Mouse (Mus musculus) embryonic stem cell, embryonic (primary cell): Measurements from ENCODE around the gene Cox4i1.

Experiments used
- CTCF ChIA-PET, 4 experiments: fragments of 300-600 bp in 2 of 4; fragments of 350-600 bp in 2 of 4; sonication (Branson Sonifier 250); formaldehyde crosslinking; loops; one replicate each; lab custom pipeline; 2022; ENCODE audit warnings: inconsistent platforms in 2 of 4; lab: Charles Lee
- POLR2A ChIA-PET, 4 experiments: fragments of 300-600 bp in 2 of 4; fragments of 350-600 bp in 2 of 4; sonication (Branson Sonifier 250); formaldehyde crosslinking; loops; one replicate each; lab custom pipeline; 2022; ENCODE audit warnings: antibody characterized with exemption in 4 of 4, inconsistent platforms in 1 of 4; lab: Charles Lee

Cox4i1 gene

GRCm38 (mm10) chr8:120679629-120680387, 11.8 kb downstream of the Cox4i1 start:
- POLR2A ChIA-PET, result interaction anchor here in 1 of 4 experiments (0.6 to 1.9 kb wide), 3 partner anchors 13 to 116 kb away, joined by 3 to 9 read pairs (median 4); partner anchors contain the start of genes Cox4i1, Emc8 and Gm27021
- CTCF ChIA-PET, result interaction anchor here in 3 of 4 experiments (0.5 to 4.1 kb wide), 26 partner anchors 15 to 535 kb away, joined by 3 to 27 read pairs (median 4); no protein-coding TSS in a partner anchor

- POLR2A ChIA-PET, result interaction anchor here in 1 of 4 experiments (1.9 kb wide), 1 partner anchor 13 kb away, joined by 9 read pairs; the partner anchor contains the start of genes Cox4i1, Emc8 and Gm27021
- CTCF ChIA-PET, result interaction anchor here in 3 of 4 experiments (0.5 to 4.1 kb wide), 16 partner anchors 16 to 534 kb away, joined by 3 to 27 read pairs (median 4); no protein-coding TSS in a partner anchor
These were observed 12.4 kb downstream of the Cox4i1 start for GRCm38 (mm10) chr8:120680405-120680804.

- ChIA-PET CTCF (interaction anchor here in 1 of 4 experiments (1.1 to 1.5 kb wide), 2 partner anchors 114 to 115 kb away, joined by 3 to 5 read pairs; no protein-coding TSS in a partner anchor), POLR2A (interaction anchor here in 1 of 4 experiments (1.8 kb wide), 1 partner anchor 9 kb away, joined by 6 read pairs; no protein-coding TSS in a partner anchor)
These were observed 13.1 kb downstream of the Cox4i1 start for GRCm38 (mm10) chr8:120681113-120681512.

- ChIA-PET POLR2A (interaction anchor here in 3 of 4 experiments (0.6 to 1.6 kb wide), 4 partner anchors 9 to 420 kb away, joined by 3 to 6 read pairs (median 4); no protein-coding TSS in a partner anchor), CTCF (interaction anchor here (0.5 to 2.7 kb wide), 28 partner anchors 10 to 786 kb away, joined by 3 to 15 read pairs (median 4); partner anchors contain the start of genes Cox4i1 (in 1 of the 4), Emc8 (in 1 of the 4), Gm27021 (in 1 of the 4) and Irf8 (in 1 of the 4))
These were observed 15.6 kb downstream of the Cox4i1 start for GRCm38 (mm10) chr8:120683602-120684001.

GRCm38 (mm10) chr8:120684082-120684481, 16.1 kb downstream of the Cox4i1 start:
- POLR2A ChIA-PET, result interaction anchor here in 2 of 4 experiments (1.0 to 1.6 kb wide), 2 partner anchors 17 to 420 kb away, joined by 4 to 6 read pairs; no protein-coding TSS in a partner anchor
- CTCF ChIA-PET, result interaction anchor here (0.5 to 2.7 kb wide), 27 partner anchors 13 to 786 kb away, joined by 3 to 15 read pairs (median 4); partner anchors contain the start of genes Cox4i1 (in 1 of the 4), Emc8 (in 1 of the 4), Gm27021 (in 1 of the 4) and Irf8 (in 1 of the 4)

GRCm38 (mm10) chr8:120685097-120685496, 17.1 kb downstream of the Cox4i1 start:
- ChIA-PET CTCF (interaction anchor here in 3 of 4 experiments (0.8 to 2.7 kb wide), 7 partner anchors 12 to 408 kb away, joined by 3 to 14 read pairs (median 6); no protein-coding TSS in a partner anchor), POLR2A (interaction anchor here in 1 of 4 experiments (1.3 to 2.1 kb wide), 2 partner anchors 9 to 12 kb away, joined by 6 read pairs; no protein-coding TSS in a partner anchor)

GRCm38 (mm10) chr8:120685591-120685990, 17.6 kb downstream of the Cox4i1 start:
- ChIA-PET POLR2A (interaction anchor here in 1 of 4 experiments (1.3 to 2.1 kb wide), 2 partner anchors 9 to 13 kb away, joined by 6 read pairs; no protein-coding TSS in a partner anchor), CTCF (interaction anchor here in 3 of 4 experiments (0.7 to 2.7 kb wide), 6 partner anchors 12 to 423 kb away, joined by 3 to 14 read pairs (median 6); partner anchors contain the start of genes Cox4i1 (in 1 of the 3) and Gm27021 (in 1 of the 3))

GRCm38 (mm10) chr8:120686051-120686450, 18.0 kb downstream of the Cox4i1 start:
- CTCF ChIA-PET, result interaction anchor here (0.6 to 2.1 kb wide), 8 partner anchors 18 to 423 kb away, joined by 3 to 8 read pairs (median 3); partner anchors contain the start of genes Cox4i1 (in 1 of the 4) and Gm27021 (in 1 of the 4)
- POLR2A ChIA-PET, result interaction anchor here in 1 of 4 experiments (2.1 kb wide), 1 partner anchor 13 kb away, joined by 6 read pairs; no protein-coding TSS in a partner anchor

- POLR2A ChIA-PET, result interaction anchor here in 2 of 4 experiments (0.6 to 2.1 kb wide), 2 partner anchors 14 to 123 kb away, joined by 3 to 6 read pairs; no protein-coding TSS in a partner anchor
- CTCF ChIA-PET, result interaction anchor here in 3 of 4 experiments (0.6 to 1.0 kb wide), 7 partner anchors 19 to 406 kb away, joined by 3 read pairs; partner anchors contain the start of genes Cox4i1 (in 1 of the 3) and Gm27021 (in 1 of the 3)
These were observed 18.6 kb downstream of the Cox4i1 start for GRCm38 (mm10) chr8:120686576-120686975.

- CTCF ChIA-PET, result no interaction called here
- POLR2A ChIA-PET, result interaction anchor here in 1 of 4 experiments (0.9 kb wide), 1 partner anchor 11 kb away, joined by 3 read pairs; no protein-coding TSS in a partner anchor
These were observed 19.8 kb downstream of the Cox4i1 start for GRCm38 (mm10) chr8:120687786-120688185.

GRCm38 (mm10) chr8:120688511-120688910, 20.5 kb downstream of the Cox4i1 start:
- POLR2A ChIA-PET, result interaction anchor here in 1 of 4 experiments (0.5 to 0.9 kb wide), 2 partner anchors 12 to 280 kb away, joined by 3 read pairs; no protein-coding TSS in a partner anchor
- CTCF ChIA-PET, result no interaction called here

- CTCF ChIA-PET, result no interaction called here
- POLR2A ChIA-PET, result interaction anchor here in 2 of 4 experiments (0.7 to 1.0 kb wide), 3 partner anchors 10 to 816 kb away, joined by 3 read pairs; no protein-coding TSS in a partner anchor
These were observed 24.9 kb downstream of the Cox4i1 start for GRCm38 (mm10) chr8:120692934-120693333.

GRCm38 (mm10) chr8:120693861-120694493, 26.0 kb downstream of the Cox4i1 start:
- ChIA-PET POLR2A (interaction anchor here in 1 of 4 experiments (1.0 kb wide), 1 partner anchor 52 kb away, joined by 3 read pairs; no protein-coding TSS in a partner anchor), CTCF (no interaction called here)

- POLR2A ChIA-PET, result interaction anchor here in 3 of 4 experiments (0.6 to 1.2 kb wide), 4 partner anchors 25 to 807 kb away, joined by 3 to 5 read pairs (median 3); no protein-coding TSS in a partner anchor
- CTCF ChIA-PET, result interaction anchor here (0.5 to 1.8 kb wide), 19 partner anchors 13 to 816 kb away, joined by 3 to 11 read pairs (median 3); no protein-coding TSS in a partner anchor
These were observed 28.6 kb downstream of the Cox4i1 start for GRCm38 (mm10) chr8:120696401-120697153.

GRCm38 (mm10) chr8:120697154-120697978, 29.3 kb downstream of the Cox4i1 start:
- CTCF ChIA-PET, result interaction anchor here (0.5 to 1.9 kb wide), 48 partner anchors 12 to 1211 kb away, joined by 3 to 19 read pairs (median 4); no protein-coding TSS in a partner anchor
- POLR2A ChIA-PET, result interaction anchor here in 2 of 4 experiments (0.7 to 1.5 kb wide), 4 partner anchors 18 to 472 kb away, joined by 3 to 5 read pairs (median 4); no protein-coding TSS in a partner anchor
